Mouse (Mus musculus) CH12.LX (cell line): ENCODE data around the gene 1110059E24Rik. TPM values are rescaled to one million over a fixed set of nuclear protein-coding genes. Genes with fewer than 3 reads are reported as not detected.

ENCODE experiments used
- DNase-seq: peaks from one replicate; pipeline ENCODE4 v3.0.0-alpha.2; 2013; ENCODE audit errors: extremely low read depth
- H3K27ac ChIP-seq: 2 replicates; pipeline ENCODE4 v1.5.1; 2012; ENCODE audit warnings: low read depth, mild to moderate bottlenecking, control low read depth, moderate library complexity; ENCODE audit not compliant: insufficient read depth
- H3K27me3 ChIP-seq: replicated peaks from 2 replicates; pipeline ENCODE3; 2012; ENCODE audit warnings: inconsistent platforms
- H3K36me3 ChIP-seq, 2 experiments: replicated peaks in 1 of 2; 2 replicates each; pipeline versions ENCODE3 to v1.6.1; 2012; ENCODE audit warnings: inconsistent platforms in 1 of 2, low read length in 1 of 2, mild to moderate bottlenecking in 1 of 2, mixed read lengths in 1 of 2, moderate library complexity in 1 of 2; ENCODE audit not compliant: control insufficient read depth in 1 of 2, insufficient read depth in 1 of 2
- H3K4me1 ChIP-seq, 2 experiments: 2 replicates each; pipeline ENCODE4 v1.6.1; 2012; ENCODE audit warnings: inconsistent platforms in 1 of 2, moderate library complexity in 1 of 2; ENCODE audit not compliant: insufficient read depth in 2 of 2, control insufficient read depth in 1 of 2
- H3K4me2 ChIP-seq: 2 replicates; pipeline ENCODE4 v1.6.1; 2012; ENCODE audit warnings: low read depth, mild to moderate bottlenecking, control low read depth; ENCODE audit not compliant: poor library complexity, insufficient read depth, severe bottlenecking
- H3K4me3 ChIP-seq, 3 experiments: fragments of 150-350 bp in 1 of 3; sonication (generic) in 1 of 3; replicated peaks in 1 of 3; 2 replicates each; pipeline versions ENCODE3 to v1.5.1; 2011 to 2012; ENCODE audit warnings: low read depth in 2 of 3, low read length in 2 of 3, mild to moderate bottlenecking in 2 of 3, moderate library complexity in 2 of 3, control low read depth in 1 of 3, improper control_type of control experiment in 1 of 3, inconsistent platforms in 1 of 3, mixed read lengths in 1 of 3; ENCODE audit not compliant: poor library complexity in 1 of 3
- H3K79me2 ChIP-seq: replicated peaks from 2 replicates; pipeline ENCODE4 v1.6.1; 2012; ENCODE audit warnings: mild to moderate bottlenecking, moderate library complexity; ENCODE audit not compliant: control insufficient read depth, poor library complexity, insufficient read depth, severe bottlenecking; ENCODE audit errors: extremely low read depth
- H3K9ac ChIP-seq: 2 replicates; pipeline ENCODE4 v1.6.1; 2012; ENCODE audit warnings: low read depth, mild to moderate bottlenecking, control low read depth, moderate library complexity; ENCODE audit not compliant: insufficient read depth
- H3K9me3 ChIP-seq: replicated peaks from 2 replicates; pipeline ENCODE3; 2012; ENCODE audit warnings: low read length, inconsistent platforms, mixed read lengths
- CHD1 ChIP-seq: IDR thresholded peaks from 2 replicates; pipeline ENCODE4 v1.6.1; 2012; ENCODE audit warnings: low read depth, low read length, improper control_type of control experiment, inconsistent platforms
- CHD2 ChIP-seq: IDR thresholded peaks from 2 replicates; pipeline ENCODE4 v1.6.1; 2011; ENCODE audit warnings: low read length, improper control_type of control experiment
- CTCF ChIP-seq, 2 experiments: IDR thresholded peaks in 1 of 2; conservative IDR thresholded peaks in 1 of 2; 2 replicates each; pipeline ENCODE4 v1.5.1; 2011 to 2012; ENCODE audit warnings: low read depth in 2 of 2, low read length in 2 of 2, improper control_type of control experiment in 1 of 2, inconsistent platforms in 1 of 2, mild to moderate bottlenecking in 1 of 2, moderate library complexity in 1 of 2
- ELF1 ChIP-seq: IDR thresholded peaks from 2 replicates; pipeline ENCODE4 v1.6.1; 2014; ENCODE audit warnings: low read depth, mild to moderate bottlenecking, inconsistent platforms, low read length, improper control_type of control experiment
- GABPA ChIP-seq: IDR thresholded peaks from 2 replicates; pipeline ENCODE4 v1.6.1; 2012; ENCODE audit warnings: low read depth, low read length, improper control_type of control experiment, inconsistent platforms; ENCODE audit not compliant: insufficient replicate concordance
- HCFC1 ChIP-seq: IDR thresholded peaks from 2 replicates; pipeline ENCODE4 v1.6.1; 2012; ENCODE audit warnings: low read depth, mild to moderate bottlenecking, inconsistent platforms, low read length, improper control_type of control experiment
- JUN ChIP-seq: IDR thresholded peaks from 2 replicates; pipeline ENCODE4 v1.6.1; 2011; ENCODE audit warnings: low read depth, mild to moderate bottlenecking, low read length, improper control_type of control experiment, moderate library complexity; ENCODE audit not compliant: insufficient read depth
- KAT2A ChIP-seq: IDR thresholded peaks from 2 replicates; pipeline ENCODE4 v1.6.1; 2012; ENCODE audit warnings: low read length, improper control_type of control experiment, inconsistent platforms; ENCODE audit not compliant: insufficient replicate concordance
- MAZ ChIP-seq: IDR thresholded peaks from 2 replicates; pipeline ENCODE4 v1.6.1; 2012; ENCODE audit warnings: low read depth, mild to moderate bottlenecking, inconsistent platforms, low read length, improper control_type of control experiment, moderate library complexity
- MXI1 ChIP-seq: IDR thresholded peaks from 2 replicates; pipeline ENCODE4 v1.6.1; 2011; ENCODE audit warnings: mild to moderate bottlenecking, low read depth, low read length, improper control_type of control experiment
- MYC ChIP-seq: IDR thresholded peaks from 2 replicates; pipeline ENCODE4 v1.6.1; 2011; ENCODE audit warnings: low read depth, mild to moderate bottlenecking, improper control_type of control experiment, low read length
- NELFE ChIP-seq: IDR thresholded peaks from 2 replicates; pipeline ENCODE4 v1.6.1; 2011; ENCODE audit warnings: low read depth, low read length, improper control_type of control experiment
- POLR2A ChIP-seq: IDR thresholded peaks from 2 replicates; pipeline ENCODE4 v1.6.1; 2011; ENCODE audit warnings: low read depth, mild to moderate bottlenecking, improper control_type of control experiment, low read length
- POLR2AphosphoS2 ChIP-seq: IDR thresholded peaks from 2 replicates; pipeline ENCODE4 v1.6.1; 2011; ENCODE audit warnings: low read depth, low read length, improper control_type of control experiment
- RAD21 ChIP-seq: IDR thresholded peaks from 2 replicates; pipeline ENCODE4 v1.6.1; 2011; ENCODE audit warnings: low read depth, mild to moderate bottlenecking, low read length, improper control_type of control experiment, moderate library complexity
- SIN3A ChIP-seq: IDR thresholded peaks from 2 replicates; pipeline ENCODE4 v1.6.1; 2012; ENCODE audit warnings: low read length, improper control_type of control experiment, inconsistent platforms
- TBP ChIP-seq: conservative IDR thresholded peaks from 2 replicates; pipeline ENCODE4 v1.6.1; 2011; ENCODE audit warnings: low read depth, low read length, improper control_type of control experiment
- TCF12 ChIP-seq: IDR thresholded peaks from 2 replicates; pipeline ENCODE4 v1.6.1; 2014; ENCODE audit warnings: low read depth, mild to moderate bottlenecking, inconsistent platforms, low read length, improper control_type of control experiment
- ZKSCAN1 ChIP-seq: IDR thresholded peaks from 2 replicates; pipeline ENCODE4 v1.6.1; 2012; ENCODE audit warnings: low read depth, inconsistent platforms, low read length, improper control_type of control experiment, borderline replicate concordance
- ZNF384 ChIP-seq: IDR thresholded peaks from 2 replicates; pipeline ENCODE4 v1.6.1; 2012; ENCODE audit warnings: low read depth, low read length, improper control_type of control experiment, inconsistent platforms
- dilution Hi-C: fragments of 300-500 bp; cut with MboI; formaldehyde crosslinking; loops from 2 replicates; pipeline ENCODE4 v1.14.3; 2020; ENCODE audit warnings: low sequenced_read_pairs; ENCODE audit not compliant: extremely low pct_unique_long_range_greater_than_20kb, extremely low pct_ligation_motif_present
- in situ Hi-C: fragments of 300-500 bp; cut with MboI; formaldehyde crosslinking; loops from 3 replicates; pipeline ENCODE4 v1.14.3; 2019; ENCODE audit warnings: low sequenced_read_pairs, low pct_ligation_motif_present, low pct_unique_long_range_greater_than_20kb, mixed read lengths
- polyA plus RNA-seq: library from polyadenylated mRNA; unstranded; fragments of >175 nt; gene quantifications from 2 replicates; pipeline ENCODE4 v1.2.1, GENCODE M21; 2012; ENCODE audit warnings: low read depth; ENCODE audit not compliant: insufficient read length
- total RNA-seq, 2 experiments: library from RNA; depleted of rRNA; stranded (reverse); fragments of 300-350 nt in 1 of 2; fragments of >200 nt in 1 of 2; gene quantifications; 2 replicates each; pipeline ENCODE4 v1.2.3; 2012 to 2014

The 1110059E24Rik gene
- total and polyA plus RNA-seq, 3 experiments, result 25.5 to 106 (median 38.8) TPM

DNA sequence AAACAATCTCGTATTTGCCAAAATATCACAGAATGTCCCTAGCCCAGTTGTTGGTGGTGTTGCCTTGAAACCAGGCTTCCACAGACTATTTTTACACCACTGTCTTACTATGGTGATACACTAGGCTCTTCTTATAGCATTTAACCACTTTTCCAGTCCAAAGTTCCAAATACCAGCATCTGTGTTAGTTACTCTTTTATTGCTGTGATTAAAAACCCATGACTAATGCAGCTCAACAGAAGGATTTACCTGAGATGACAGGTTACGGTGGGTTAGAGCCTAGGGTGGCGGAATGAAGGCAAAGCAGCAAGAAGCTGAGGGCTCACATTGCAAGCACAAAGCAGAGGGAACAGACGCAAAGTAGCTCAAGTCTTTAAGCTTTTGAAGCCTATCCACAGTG lies 16.9 kb upstream of the 1110059E24Rik start:
- DNase-seq, result no peak
- dilution Hi-C loops, result no loop called here
- Histone ChIP-seq H3K4me1 (peaks cover 0 to 17% of the 10 kb centered on the region in 2 experiments; a peak in 1 of 4 replicates), H3K79me2 (peaks cover 36% of the 10 kb centered on the region), H3K27ac (no peak overlapping the region), H3K27me3 (no peaks in the 10 kb centered on the region), H3K9me3 (no peaks in the 10 kb centered on the region), H3K36me3 (peaks cover 0 to 35% of the 10 kb centered on the region in 2 experiments), H3K9ac (no peak overlapping the region), H3K4me3 (no peak overlapping the region), H3K4me2 (no peak overlapping the region)
- TF ChIP-seq CHD2, result no peak
- no peak for TF ChIP-seq MYC
- TF ChIP-seq MXI1, result no peak
- TF ChIP-seq TCF12, result no peak
- no peak for TF ChIP-seq HCFC1
- TF ChIP-seq KAT2A, result no peak
- no peak for TF ChIP-seq CHD1
- TF ChIP-seq JUN, result no peak
- TF ChIP-seq NELFE, result no peak
- TF ChIP-seq SIN3A, result no peak
- TF ChIP-seq ZKSCAN1, result no peak
- in situ Hi-C loops, result no loop called here

GRCm38 (mm10) chr19:21663756-21664456 lies 11.1 kb upstream of the 1110059E24Rik start:
- no peak overlapping the region for H3K4me3 ChIP-seq
- TF ChIP-seq POLR2AphosphoS2 (no peak), POLR2A (no peak), JUN (no peak), CHD1 (no peak), ZNF384 (peak; percentile 46; the same call in 1 of the 2 replicates)
- peaks cover 3 to 27% of the 10 kb centered on the region in 2 experiments; a peak in 3 of 4 replicates for H3K4me1 ChIP-seq
- in situ Hi-C loops (no loop called here), dilution Hi-C loops (no loop called here)
- no peaks in the 10 kb centered on the region for H3K9me3 ChIP-seq
- H3K27ac ChIP-seq, result no peak overlapping the region; the same call in 1 of the 2 replicates
- no peak for DNase-seq
- no peaks in the 10 kb centered on the region for H3K27me3 ChIP-seq
- H3K9ac ChIP-seq, result no peak overlapping the region
- no peak overlapping the region for H3K4me2 ChIP-seq
- H3K79me2 ChIP-seq, result peaks cover 60% of the 10 kb centered on the region
- peaks cover 0 to 24% of the 10 kb centered on the region in 2 experiments for H3K36me3 ChIP-seq

GRCm38 (mm10) chr19:21660734-21661133 lies 8.0 kb upstream of the 1110059E24Rik start:
- peaks cover 74% of the 10 kb centered on the region for H3K79me2 ChIP-seq
- H3K9ac ChIP-seq, result no peak overlapping the region
- peaks cover 2 to 19% of the 10 kb centered on the region in 2 experiments for H3K36me3 ChIP-seq
- DNase-seq, result no peak
- no peaks in the 10 kb centered on the region for H3K27me3 ChIP-seq
- H3K4me3 ChIP-seq, result no peak overlapping the region
- H3K4me1 ChIP-seq, result peaks cover 9 to 37% of the 10 kb centered on the region in 2 experiments; a peak in 3 of 4 replicates
- dilution Hi-C loops, result no loop called here
- H3K9me3 ChIP-seq, result no peaks in the 10 kb centered on the region
- TF ChIP-seq POLR2AphosphoS2 (no peak), MXI1 (no peak), ELF1 (no peak), CTCF (conservative IDR thresholded peaks at IDR 0.05 in 1 of 2, IDR thresholded peaks at IDR 0.05 in 1 of 2; ENCODE audit: low read depth in 2 of 2, low read length in 2 of 2) (no peak), RAD21 (no peak), TBP (no peak), MAZ (no peak), GABPA (no peak)
- TF ChIP-seq, all 38 proteins: peak for 0
- H3K27ac ChIP-seq, result no peak overlapping the region
- H3K4me2 ChIP-seq, result no peak overlapping the region
- in situ Hi-C loops, result no loop called here
